In genomic region chr11:121289859-121290258, GRCm38 (mm10) we compare ENCODE assay signal across 16 mouse cellular contexts. TPM values are rescaled to one million over a fixed set of nuclear protein-coding genes. Genes with fewer than 3 reads are reported as not detected.
DNase-seq lines count a peak whose midpoint lies in the region; ATAC-seq and TF ChIP-seq lines count a peak whose summit lies in the region.
"Had no signal": no experiment of that assay in that cellular context is flagged by ENCODE, and none has a peak within 500 bp of the region (broad histone marks: within the 10 kb centered on the region; RNA-seq: fewer than 3 reads in every experiment).

No protein-coding gene starts in this region.

- no peak for TF ChIP-seq POLR2A in brain, embryonic 14.5 days (IDR thresholded peaks at IDR 0.05; ENCODE audit: borderline replicate concordance, extremely low read depth, insufficient read depth, insufficient read length, poor library complexity, severe bottlenecking)

- H3K9me3 ChIP-seq in liver, embryonic 14.5 days (ENCODE audit: control insufficient read depth, low read length), result no peaks in the 10 kb centered on the region
- H3K9me3 ChIP-seq in liver, embryonic 12.5 days (replicated peaks), result no peaks in the 10 kb centered on the region
- H3K9me3 ChIP-seq: forebrain, embryonic 10.5 days; heart, embryonic 10.5 days had no signal

- no peak for DNase-seq in frontal cortex, postnatal 14 days (ENCODE audit: low spot score in 2 of 2)
- DNase-seq in liver, embryonic 14.5 days (ENCODE audit: low read depth in 3 of 3, low spot score in 3 of 3), result no peak
- peak; percentile 51 for DNase-seq in 416B (ENCODE audit: low read depth)
- DNase-seq in brain, embryonic 14.5 days (ENCODE audit: low read depth), result peak; percentile 5
- no peak for DNase-seq in embryo, embryonic 9.5 days (ENCODE audit: extremely low spot score)
- no peak for DNase-seq in spleen, postnatal 10 days (ENCODE audit: low spot score in 2 of 2)
- DNase-seq: cerebellum, adult 9-10 months; kidney, adult 11 months; lung, postnatal 10 days; spleen, adult 18-20 months had no signal

- H3K9ac ChIP-seq in liver, embryonic 14.5 days (replicated peaks), result no peak overlapping the region
- no peak overlapping the region for H3K9ac ChIP-seq in liver, embryonic 12.5 days

- H3K27me3 ChIP-seq in liver, embryonic 14.5 days (ENCODE audit: control insufficient read depth, insufficient read depth, low read length), result no peaks in the 10 kb centered on the region
- H3K27me3 ChIP-seq in liver, embryonic 12.5 days (replicated peaks), result no peaks in the 10 kb centered on the region
- H3K27me3 ChIP-seq: Patski had no signal

- H3K4me2 ChIP-seq in liver, embryonic 14.5 days (ENCODE audit: low read depth), result no peak overlapping the region
- H3K4me2 ChIP-seq in liver, embryonic 12.5 days, result no peak overlapping the region
- H3K4me2 ChIP-seq: midbrain, embryonic 11.5 days had no signal

- ATAC-seq in frontal cortex, adult (ENCODE audit: low TSS enrichment), result 0 out of 2 replicates have a peak, but pooled peaks have one; percentile 62
- ATAC-seq in liver, embryonic 14.5 days (ENCODE audit: insufficient read depth), result no peak
- no peak for ATAC-seq in liver, embryonic 12.5 days
- ATAC-seq: Patski had no signal

- no peak for TF ChIP-seq EP300 in liver, embryonic 14.5 days (IDR thresholded peaks at IDR 0.05; ENCODE audit: low read depth)

- WGBS in liver, embryonic 14.5 days (ENCODE audit: insufficient replicate concordance), result 84% methylated on average over 3 of the region's 3 CpGs
- WGBS in liver, embryonic 12.5 days (ENCODE audit: insufficient replicate concordance), result 93% methylated on average over 3 of the region's 3 CpGs

- peaks cover 69% of the 10 kb centered on the region for H3K36me3 ChIP-seq in liver, embryonic 14.5 days (replicated peaks; ENCODE audit: control insufficient read depth, insufficient read depth, low read depth)
- peaks cover 97% of the 10 kb centered on the region for H3K36me3 ChIP-seq in liver, embryonic 12.5 days

- H3K4me1 ChIP-seq in liver, embryonic 14.5 days (replicated peaks; ENCODE audit: control insufficient read depth in 2 of 2, insufficient read depth in 2 of 2, low read length in 1 of 2), result no peaks in the 10 kb centered on the region
- no peaks in the 10 kb centered on the region for H3K4me1 ChIP-seq in liver, embryonic 12.5 days
- H3K4me1 ChIP-seq: forebrain, embryonic 10.5 days had no signal

- TF ChIP-seq CTCF in liver, embryonic 14.5 days (IDR thresholded peaks at IDR 0.05; ENCODE audit: low read depth), result peak; percentile 34; the same call in 1 of the 2 replicates
- no peak for TF ChIP-seq CTCF in brain, embryonic 14.5 days (IDR thresholded peaks at IDR 0.05; ENCODE audit: borderline replicate concordance, extremely low read depth, insufficient read depth, insufficient read length)

- no peak overlapping the region for H3K4me3 ChIP-seq in liver, embryonic 14.5 days (ENCODE audit: insufficient read depth in 1 of 2, low read depth in 2 of 2, low read length in 2 of 2)
- no peak overlapping the region for H3K4me3 ChIP-seq in liver, embryonic 12.5 days
- H3K4me3 ChIP-seq: forebrain, embryonic 10.5 days; heart, embryonic 10.5 days had no signal

- no peak overlapping the region for H3K27ac ChIP-seq in liver, embryonic 14.5 days
- H3K27ac ChIP-seq in liver, embryonic 12.5 days, result no peak overlapping the region
- H3K27ac ChIP-seq: forebrain, embryonic 10.5 days; heart, embryonic 10.5 days had no signal

RNA-seq across cellular contexts. Expression of gene Foxk2, which starts 30.1 kb away (rescaled TPM):
- polyA plus RNA-seq in liver, embryonic 14.5 days (2012; rRNA removed), result 9.9 and 10.0 TPM in 2 replicates
- 3.1 and 4.2 TPM in 2 replicates for polyA plus RNA-seq in liver, embryonic 14.5 days (2014; fragmentation: Nextera tagmentation; extraction: Ambion mirVana)
- polyA plus RNA-seq in liver, embryonic 12.5 days (2016; fragmentation: Nextera tagmentation; extraction: Ambion mirVana), result 6.2 and 6.5 TPM in 2 replicates
- 67.6 and 85.4 TPM in 2 replicates for polyA plus RNA-seq in brain, embryonic 14.5 days (2012; rRNA removed)

RNA-seq across cellular contexts. Expression of gene Narf, which starts 52.8 kb away (rescaled TPM):
- polyA plus RNA-seq in liver, embryonic 14.5 days (2012; rRNA removed), result 27.9 and 46.6 TPM in 2 replicates
- polyA plus RNA-seq in liver, embryonic 14.5 days (2014; fragmentation: Nextera tagmentation; extraction: Ambion mirVana), result 108 and 110 TPM in 2 replicates
- 120 and 121 TPM in 2 replicates for polyA plus RNA-seq in liver, embryonic 12.5 days (2016; fragmentation: Nextera tagmentation; extraction: Ambion mirVana)
- polyA plus RNA-seq in brain, embryonic 14.5 days (2012; rRNA removed), result 75.1 and 88.5 TPM in 2 replicates

Comparison
In these comparisons a context has a peak if more than half of its experiments do, and no peak if none do; other contexts are left out.
1. DNase-seq: peak in 416B (single experiment) and brain, embryonic 14.5 days (single experiment); none in frontal cortex, postnatal 14 days (0 of 2), liver, embryonic 14.5 days (0 of 3), embryo, embryonic 9.5 days (single experiment) and spleen, postnatal 10 days (0 of 2).